Mouse (Mus musculus) left cerebral cortex, adult 2 months (tissue): ENCODE results near the gene 2610001J05Rik. TPM values are rescaled to one million over a fixed set of nuclear protein-coding genes. Genes with fewer than 3 reads are reported as not detected.
"Not testable (repeated sequence)": the region's sequence is repeated elsewhere in the genome, so short reads cannot be mapped to it uniquely, and the experiment has no call there.

ENCODE experiments used
- DNase-seq, 2 experiments: peaks; one replicate each; pipeline ENCODE4 v3.0.0; 2021 to 2022; ENCODE audit warnings: low spot score in 2 of 2, mixed read lengths in 1 of 2; ENCODE audit errors: extremely low spot score in 1 of 2
- H3K27ac ChIP-seq: fragments of 200-600 bp; 2 replicates; pipeline ENCODE4 v1.8.1; 2022
- H3K4me3 ChIP-seq: fragments of 200-600 bp; 2 replicates; pipeline ENCODE4 v1.8.1; 2022
- CTCF ChIP-seq: fragments of 200-600 bp; IDR thresholded peaks from 2 replicates; pipeline ENCODE4 v1.8.1; 2022; ENCODE audit warnings: antibody characterized with exemption, mild to moderate bottlenecking, moderate library complexity
- intact Hi-C: fragments of 180-260 bp; cut with DNase I; formaldehyde crosslinking; loops from one replicate; pipeline ENCODE4 v1.15.1; 2025
- total RNA-seq, 2 experiments: library from RNA; stranded (reverse); gene quantifications; 2 replicates each; pipeline ENCODE4 v1.2.3; 2021

2610001J05Rik gene
- total RNA-seq, 2 experiments from 2014 or later: 31.9 to 32.6 TPM

DNA sequence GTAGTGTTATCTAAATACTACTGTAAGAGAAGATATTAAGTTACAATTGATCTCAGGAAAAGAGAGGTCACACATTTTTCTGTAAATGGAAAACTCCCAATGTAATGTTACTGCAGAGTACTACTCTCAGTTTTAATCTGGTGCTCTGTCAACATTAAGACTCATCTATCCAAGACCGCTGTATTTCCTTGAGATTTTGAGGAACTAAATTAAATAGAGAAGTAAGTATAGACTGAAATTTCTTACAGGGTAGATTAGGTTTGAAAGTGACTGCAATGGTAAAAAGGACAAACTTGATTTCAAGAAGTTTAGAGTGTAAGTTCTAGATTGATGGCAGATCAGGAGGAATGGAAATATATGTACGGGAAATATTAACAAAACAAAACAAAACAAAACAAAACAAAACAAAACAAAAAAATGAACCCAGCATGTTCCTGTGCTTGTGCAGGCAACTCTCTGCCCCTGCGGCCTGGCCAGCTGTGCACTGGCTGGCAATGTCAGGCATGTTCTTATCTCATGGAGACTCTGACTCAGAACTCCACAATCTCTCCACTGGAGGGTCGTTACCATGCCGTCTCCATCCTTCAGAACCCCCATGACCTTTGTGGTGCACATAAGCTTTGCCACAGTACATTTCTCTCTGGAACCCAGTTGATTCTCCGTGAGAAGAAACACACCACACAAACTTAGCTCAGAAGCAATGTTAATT lies 11.3 kb downstream of the 2610001J05Rik start:
- intact Hi-C loops: no loop called here
- Histone ChIP-seq H3K27ac (no peak overlapping the region), H3K4me3 (no peak overlapping the region)
- DNase-seq: no peak
- no peak for TF ChIP-seq CTCF

DNA sequence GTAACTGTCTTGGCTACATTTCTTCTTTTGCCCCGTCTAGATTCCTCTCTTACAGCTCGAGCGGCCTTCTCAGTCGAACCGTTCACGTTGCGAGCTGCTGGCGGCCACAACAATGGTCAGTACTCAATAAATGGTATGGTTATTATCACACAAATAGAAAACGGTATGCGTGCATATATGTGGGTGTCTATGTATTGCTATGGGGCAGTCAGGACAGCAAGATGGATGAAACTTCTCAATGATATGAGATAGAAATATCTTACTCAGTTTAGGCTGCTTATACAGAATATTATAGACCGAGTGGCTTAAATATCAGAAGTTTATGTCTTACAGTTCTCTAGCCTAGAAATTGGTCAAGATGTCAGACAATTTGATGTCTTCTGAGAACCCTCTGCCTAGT lies 17.1 kb downstream of the 2610001J05Rik start:
- Histone ChIP-seq H3K4me3 (no peak overlapping the region), H3K27ac (no peak overlapping the region)
- DNase-seq: no peak
- intact Hi-C loops: no loop called here
- TF ChIP-seq CTCF: no peak

DNA sequence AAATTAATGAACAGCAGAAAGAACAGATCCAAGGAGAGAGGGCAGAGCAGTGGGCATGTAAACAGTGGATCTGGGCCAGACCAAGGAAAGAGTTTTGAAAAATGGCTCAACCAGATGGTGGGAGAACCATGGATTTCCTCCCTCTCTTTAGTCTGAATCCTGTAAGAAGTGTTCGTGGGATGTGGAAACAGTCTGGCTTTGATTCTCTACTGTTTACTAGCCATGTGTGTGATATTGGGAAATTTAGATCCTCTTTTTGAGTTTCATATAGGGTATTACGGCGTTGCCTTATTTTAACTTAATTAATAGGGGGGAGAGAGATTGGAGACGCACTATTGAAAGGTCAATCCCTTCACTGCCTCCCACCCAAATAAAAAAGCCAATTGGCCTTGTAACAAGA lies 18.1 kb downstream of the 2610001J05Rik start:
- Histone ChIP-seq H3K27ac (no peak overlapping the region), H3K4me3 (no peak overlapping the region)
- intact Hi-C loops: no loop called here
- TF ChIP-seq CTCF: no peak
- no peak for DNase-seq

DNA sequence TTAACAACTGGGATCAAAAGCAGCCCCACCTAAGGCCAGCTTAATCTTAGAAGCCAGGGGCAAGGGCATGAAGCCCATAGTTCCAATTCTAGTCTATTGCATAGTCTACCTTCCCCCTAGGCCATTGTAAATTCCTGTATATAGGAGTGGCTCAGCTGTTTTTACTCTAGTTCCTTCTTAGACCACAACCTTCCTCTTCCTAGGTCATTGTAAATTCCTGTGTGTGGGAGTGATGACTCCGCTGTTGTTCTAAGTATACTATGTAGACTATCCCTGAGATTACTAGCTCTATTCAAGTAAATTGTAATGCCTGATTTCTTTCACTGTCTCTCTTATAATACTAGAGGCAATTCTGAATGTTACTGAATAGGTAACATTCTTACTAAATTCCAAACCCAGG lies 25.3 kb downstream of the 2610001J05Rik start:
- H3K27ac ChIP-seq, H3K4me3 ChIP-seq, intact Hi-C loops, DNase-seq: not testable (repeated sequence)

DNA sequence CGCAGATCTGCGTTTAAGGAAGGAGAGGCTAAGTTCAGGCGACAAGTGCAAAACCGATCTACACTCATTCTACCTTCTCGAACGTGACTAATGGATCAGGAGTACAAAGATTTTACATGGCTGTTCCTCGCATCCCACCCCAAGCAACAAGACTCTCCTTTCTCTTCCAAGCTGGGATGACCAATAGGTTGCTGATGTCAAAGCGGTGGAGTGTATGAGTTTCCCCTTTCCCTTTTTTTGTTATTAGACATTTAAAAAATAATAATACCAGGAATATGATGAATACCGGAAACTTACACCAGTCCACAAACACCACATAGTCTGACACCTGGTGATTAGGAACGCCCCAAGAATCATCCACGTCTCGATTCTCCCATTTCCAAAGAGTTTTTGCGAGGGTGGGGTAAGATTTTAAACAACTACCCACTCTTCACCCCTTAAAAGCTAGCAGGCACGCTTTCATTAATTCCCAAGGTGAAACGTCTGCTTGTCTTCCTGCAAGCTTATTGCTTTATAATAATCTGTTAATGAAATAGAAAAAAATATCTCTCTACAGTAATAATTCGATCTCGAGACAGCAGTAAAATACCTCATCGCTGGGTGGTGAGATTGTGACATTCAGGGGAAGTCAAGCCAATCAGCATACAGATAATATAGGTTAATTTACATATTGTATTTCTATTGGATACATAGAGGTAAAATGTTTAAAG lies 31.8 kb downstream of the 2610001J05Rik start, which contains the start of gene Gpr85:
TSS of gene Gpr85 (minus strand) at position 598 of the 710 bp plus-strand sequence.
- intact Hi-C loops: loop anchor here (2.0 to 10.0 kb wide), 10 partner anchors 31 to 668 kb away; partner anchors contain the start of genes 2610001J05Rik, Bmt2 and Tmem168

DNA sequence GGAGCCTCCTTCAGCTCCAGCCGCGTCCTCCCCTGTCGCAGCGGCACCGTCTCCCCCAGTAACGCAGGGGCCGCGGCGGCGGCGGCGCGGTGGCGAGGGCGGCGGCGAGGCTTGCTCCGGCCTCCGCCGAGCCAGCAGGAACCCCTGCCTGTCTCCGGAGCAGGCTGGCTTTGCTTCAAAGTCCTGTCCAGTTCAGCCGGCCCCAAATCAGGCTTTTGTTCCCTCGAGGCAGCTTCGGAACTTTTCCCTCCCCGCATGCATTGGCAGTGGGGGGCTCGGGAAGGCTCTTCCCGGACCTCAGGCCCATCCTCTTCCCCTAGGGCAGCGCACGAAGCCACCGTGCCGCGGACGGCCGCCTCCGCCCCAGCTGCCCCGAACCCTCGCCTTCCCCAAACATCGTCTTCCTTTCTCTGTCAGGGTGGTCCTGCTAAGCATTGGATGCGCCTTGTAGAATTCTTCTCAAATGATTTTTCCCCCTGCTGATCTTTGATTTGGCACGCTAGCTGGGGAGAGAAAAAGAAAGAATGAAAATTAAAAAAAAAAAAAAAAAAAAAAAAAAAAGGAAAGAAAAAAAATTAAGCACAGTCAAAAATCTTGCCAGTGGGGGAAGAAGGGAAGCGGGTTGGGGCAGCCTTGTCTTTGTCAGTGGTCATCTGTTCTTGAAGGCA lies 32.5 kb downstream of the 2610001J05Rik start:
- peak overlapping the region; percentile 75 for H3K4me3 ChIP-seq
- no peak for TF ChIP-seq CTCF
- H3K27ac ChIP-seq: peak overlapping the region; percentile 100
- intact Hi-C loops: loop anchor here (2.0 to 10.0 kb wide), 10 partner anchors 32 to 668 kb away; partner anchors contain the start of genes 2610001J05Rik, Bmt2 and Tmem168
- peak; percentile 83 to 84 for DNase-seq

More for the DNA sequence above, 31.8 kb downstream of the 2610001J05Rik start, which contains the start of gene Gpr85:
- Histone ChIP-seq H3K27ac (peak within 1 kb of the TSS; percentile 100), H3K4me3 (peak within 1 kb of the TSS; percentile 75)
- no peak for TF ChIP-seq CTCF
- peak in 1 of 2 experiments; percentile 26 for DNase-seq

DNA sequence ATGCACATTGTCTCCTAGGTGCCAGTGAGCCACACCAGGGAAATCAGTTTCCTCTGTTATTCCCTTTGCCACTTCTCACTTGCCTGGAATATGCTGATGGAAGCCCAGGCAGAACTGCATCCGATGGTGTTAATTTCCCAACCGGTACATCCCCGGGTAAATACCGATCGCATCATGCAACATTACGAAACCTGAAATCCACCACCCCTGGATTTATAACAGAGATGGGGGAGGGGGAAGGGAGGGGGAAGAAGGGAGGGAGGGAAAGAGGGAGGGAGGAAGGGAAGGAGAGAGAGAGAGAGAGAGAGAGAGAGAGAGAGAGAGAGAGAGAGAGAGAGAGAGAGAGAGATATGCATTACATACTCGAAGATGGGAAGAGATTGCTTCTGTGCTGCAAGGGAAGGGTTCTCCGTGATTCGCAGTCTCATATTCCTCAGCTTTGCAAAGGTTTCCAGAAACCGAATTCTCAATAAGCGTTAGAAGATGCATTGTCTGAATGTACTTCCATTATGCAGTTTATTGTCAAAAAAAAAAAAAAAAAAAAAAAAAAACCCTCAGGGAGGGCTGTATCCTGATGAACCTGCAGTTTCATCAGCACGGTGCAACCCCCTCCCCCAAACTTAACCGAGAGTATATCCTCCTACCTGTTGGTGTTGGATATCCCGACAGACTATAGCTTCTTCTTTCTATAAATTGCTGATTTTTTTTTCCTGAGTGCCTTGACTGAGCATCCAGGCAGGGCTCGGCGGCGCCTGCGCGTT lies 33.2 kb downstream of the 2610001J05Rik start:
- peak; percentile 20 to 28 for DNase-seq
- intact Hi-C loops: loop anchor here (2.0 to 10.0 kb wide), 10 partner anchors 33 to 669 kb away; partner anchors contain the start of genes 2610001J05Rik, Bmt2 and Tmem168
- Histone ChIP-seq H3K27ac (peak overlapping the region; percentile 100), H3K4me3 (peak overlapping the region; percentile 75)
- no peak for TF ChIP-seq CTCF

DNA sequence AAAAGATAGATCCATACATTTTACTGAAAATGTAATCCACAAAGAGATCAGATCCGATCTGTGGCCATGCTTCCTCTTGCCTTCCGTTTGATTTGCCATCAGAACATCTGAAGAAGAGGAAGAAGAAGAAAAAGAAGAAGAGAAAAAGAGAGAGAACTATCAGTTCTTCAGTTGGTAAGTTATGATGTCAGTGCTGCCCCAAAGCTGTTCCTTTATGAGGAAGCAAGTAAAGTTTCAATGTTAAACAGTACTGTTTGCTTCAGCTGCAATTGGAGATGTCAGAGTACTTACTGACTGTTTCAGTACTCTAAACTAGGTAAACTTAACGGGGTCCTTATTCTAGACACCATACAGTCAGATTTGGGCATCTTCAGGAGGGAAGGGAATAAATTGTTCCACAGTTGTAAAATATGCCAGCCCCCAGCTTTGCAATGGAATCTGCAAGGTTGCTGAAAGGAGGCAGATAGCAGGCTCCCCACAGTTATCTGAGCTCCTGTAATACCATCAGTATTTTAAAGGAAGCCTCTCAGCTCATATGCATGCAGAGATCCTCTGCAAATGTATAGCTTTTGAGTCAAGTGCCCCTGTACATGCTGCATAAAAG lies 34.2 kb downstream of the 2610001J05Rik start:
- intact Hi-C loops: loop anchor here (5.0 to 10.0 kb wide), 9 partner anchors 80 to 670 kb away; partner anchors contain the start of genes Bmt2 and Tmem168
- H3K4me3 ChIP-seq: peak overlapping the region; percentile 75
- TF ChIP-seq CTCF: no peak
- no peak for DNase-seq
- H3K27ac ChIP-seq: peak overlapping the region; percentile 100

DNA sequence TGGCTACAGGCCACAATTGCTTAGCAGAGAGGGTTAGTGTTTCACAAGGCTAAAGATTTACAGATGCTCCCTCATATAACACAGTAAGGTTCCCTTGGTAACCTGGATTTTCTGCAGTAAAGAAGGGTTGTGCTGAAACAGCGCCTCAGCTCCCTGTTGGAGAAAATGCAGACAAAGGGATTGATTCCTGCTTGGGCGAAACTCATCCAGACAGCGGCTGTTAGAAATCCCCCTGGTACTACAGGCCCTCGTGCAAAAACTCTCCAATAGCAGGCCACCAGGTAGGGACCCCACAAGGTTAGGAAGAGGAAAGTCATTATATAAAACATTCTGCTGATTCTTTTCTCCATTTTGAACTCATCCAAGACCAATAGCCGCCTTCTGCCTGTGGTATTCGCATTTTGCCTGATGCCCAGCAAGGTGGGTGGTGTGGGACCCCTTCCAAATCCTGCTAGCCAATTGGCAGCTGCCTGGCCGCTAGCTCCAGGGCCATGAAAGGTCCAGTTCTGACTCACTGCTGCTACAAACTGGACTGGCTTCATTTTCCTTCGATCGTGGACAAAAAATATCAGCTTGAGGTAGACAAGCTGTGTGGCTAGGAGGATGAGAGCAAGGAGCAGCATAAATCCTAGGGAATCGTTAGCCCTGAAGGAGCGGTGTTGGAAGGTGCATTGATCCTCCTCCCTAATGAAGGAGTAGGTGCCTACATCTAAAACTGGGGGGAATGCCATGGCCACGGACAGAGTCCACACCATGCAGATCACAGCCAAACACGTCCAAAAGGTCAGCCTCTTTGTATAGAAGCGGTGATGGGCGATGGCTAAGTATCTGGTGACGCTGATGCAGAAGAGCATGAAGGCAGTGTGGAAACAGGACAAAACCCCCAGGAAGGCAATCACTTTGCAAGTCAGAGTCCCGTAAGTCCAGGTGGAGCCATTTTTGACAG lies 35.3 kb downstream of the 2610001J05Rik start:
- intact Hi-C loops: loop anchor here (5.0 to 10.0 kb wide), 9 partner anchors 79 to 671 kb away; partner anchors contain the start of genes Bmt2 and Tmem168
- Histone ChIP-seq H3K27ac (peak overlapping the region; percentile 100), H3K4me3 (peak overlapping the region; percentile 75)
- peak; percentile 35 to 46 for DNase-seq
- no peak; the same call in none of the 2 replicates for TF ChIP-seq CTCF

DNA sequence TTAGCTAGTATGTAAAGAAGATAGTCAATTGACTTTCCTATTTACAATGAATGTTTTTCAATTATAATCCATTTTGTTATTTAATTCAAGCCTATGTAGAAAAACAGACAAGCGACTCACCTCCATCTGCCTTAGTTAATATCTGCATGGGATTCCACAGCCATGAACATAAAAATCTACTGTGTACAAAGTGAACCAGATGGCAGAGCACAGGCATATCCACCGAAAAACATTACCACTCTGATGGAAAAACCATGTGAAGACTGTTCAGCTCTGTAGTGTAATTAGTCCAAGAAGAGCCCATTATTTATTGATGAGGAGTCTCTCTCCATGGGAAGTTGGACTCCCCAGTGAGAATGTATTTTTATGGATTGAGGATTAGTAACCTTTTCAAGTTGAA lies 38.5 kb downstream of the 2610001J05Rik start:
- Histone ChIP-seq H3K27ac (no peak overlapping the region), H3K4me3 (no peak overlapping the region; the same call in 1 of the 2 replicates)
- TF ChIP-seq CTCF: no peak
- intact Hi-C loops: loop anchor here (10.0 kb wide), 1 partner anchor 572 kb away; no protein-coding TSS in a partner anchor
- DNase-seq: no peak
